Mouse (Mus musculus): Measurements from ENCODE around the gene 1700001C02Rik. TPM values are rescaled to one million over a fixed set of nuclear protein-coding genes. Genes with fewer than 3 reads are reported as not detected.

The 1700001C02Rik gene
- not detected for polyA plus RNA-seq (2014; fragmentation: Illumina TruSeq; extraction: RNeasy Lipid Tissue Mini Kit (QIAGEN cat#74804); ENCODE audit: low replicate concordance)

DNA sequence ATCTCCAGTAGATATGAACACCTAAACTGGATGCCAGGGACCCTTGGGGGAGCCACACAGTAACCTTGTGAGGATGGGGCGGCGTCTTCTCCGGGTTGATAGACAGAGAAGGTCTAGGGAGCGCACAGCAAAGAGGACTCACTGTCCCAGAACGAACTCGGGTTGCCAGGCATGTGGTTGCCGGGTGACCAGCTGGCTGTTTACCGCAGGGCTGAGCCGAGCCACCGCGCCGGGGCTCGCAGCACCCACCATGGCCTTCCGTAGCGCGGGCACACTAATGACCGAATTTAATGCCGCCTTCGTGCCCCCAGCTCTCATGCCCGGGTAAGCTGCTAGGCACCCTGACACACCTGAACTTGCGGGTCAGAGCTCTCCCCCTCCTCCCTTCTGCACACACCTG, at the start of gene 1700001C02Rik:
1700001C02Rik (plus strand) TSS at position 187 of the 400 bp plus-strand sequence.

GRCm38 (mm10) chr5:30461821-30462220, 4.0 kb upstream of the 1700001C02Rik start, which contains the start of gene Otof:
Otof (minus strand) TSS chr5:30461932.

Other genes with a start within 250 kb of the 1700001C02Rik start
- gene Selenoi, start 233.5 kb upstream of the 1700001C02Rik start, polyA plus RNA-seq (2014; fragmentation: Illumina TruSeq; extraction: RNeasy Lipid Tissue Mini Kit (QIAGEN cat#74804); ENCODE audit: low replicate concordance): 125 TPM
- gene Drc1, start 184.7 kb upstream of the 1700001C02Rik start, polyA plus RNA-seq (2014; fragmentation: Illumina TruSeq; extraction: RNeasy Lipid Tissue Mini Kit (QIAGEN cat#74804); ENCODE audit: low replicate concordance): not detected
- gene Otof, start 4.1 kb upstream of the 1700001C02Rik start, polyA plus RNA-seq (2014; fragmentation: Illumina TruSeq; extraction: RNeasy Lipid Tissue Mini Kit (QIAGEN cat#74804); ENCODE audit: low replicate concordance): not detected
- gene Cib4, start 79.8 kb downstream of the 1700001C02Rik start, polyA plus RNA-seq (2014; fragmentation: Illumina TruSeq; extraction: RNeasy Lipid Tissue Mini Kit (QIAGEN cat#74804); ENCODE audit: low replicate concordance): not detected
- 0.56 TPM for gene Kcnk3, start 122.1 kb downstream of the 1700001C02Rik start, polyA plus RNA-seq (2014; fragmentation: Illumina TruSeq; extraction: RNeasy Lipid Tissue Mini Kit (QIAGEN cat#74804); ENCODE audit: low replicate concordance)
- 5.8 TPM for gene Slc35f6, start 181.9 kb downstream of the 1700001C02Rik start, polyA plus RNA-seq (2014; fragmentation: Illumina TruSeq; extraction: RNeasy Lipid Tissue Mini Kit (QIAGEN cat#74804); ENCODE audit: low replicate concordance)
- 24.2 TPM for gene Cenpa, start 200.7 kb downstream of the 1700001C02Rik start, polyA plus RNA-seq (2014; fragmentation: Illumina TruSeq; extraction: RNeasy Lipid Tissue Mini Kit (QIAGEN cat#74804); ENCODE audit: low replicate concordance)
- 0.37 TPM for gene Dpysl5, start 245.5 kb downstream of the 1700001C02Rik start, polyA plus RNA-seq (2014; fragmentation: Illumina TruSeq; extraction: RNeasy Lipid Tissue Mini Kit (QIAGEN cat#74804); ENCODE audit: low replicate concordance)